Mouse (Mus musculus) forebrain, postnatal 0 days (tissue): ENCODE results near the gene Ick. TPM values are rescaled to one million over a fixed set of nuclear protein-coding genes. Genes with fewer than 3 reads are reported as not detected.
"Not testable (repeated sequence)": the region's sequence is repeated elsewhere in the genome, so short reads cannot be mapped to it uniquely, and the experiment has no call there.

Source experiments
- ATAC-seq: fragments of 200-750 bp; cut with Nextera tagmentation; 2 replicates; pipeline ENCODE4 v1.8.0; 2017; ENCODE audit warnings: mild to moderate bottlenecking, moderate library complexity
- DNase-seq: peaks from one replicate; pipeline ENCODE4 v3.0.0-alpha.2; 2015
- H3K27ac ChIP-seq: fragments of 300-500 bp; sonication (generic); 2 replicates; pipeline ENCODE4 v1.5.1; 2014; ENCODE audit warnings: low read depth, mild to moderate bottlenecking, antibody characterized with exemption, low read length, moderate library complexity, mixed read lengths
- H3K27me3 ChIP-seq: fragments of 300-500 bp; sonication (generic); 2 replicates; pipeline ENCODE4 v1.6.1; 2014; ENCODE audit warnings: mild to moderate bottlenecking, low read length, mixed read lengths; ENCODE audit not compliant: insufficient read depth
- H3K36me3 ChIP-seq: fragments of 300-500 bp; sonication (generic); 2 replicates; pipeline ENCODE4 v1.6.1; 2014; ENCODE audit warnings: mild to moderate bottlenecking, moderate library complexity; ENCODE audit not compliant: insufficient read depth
- H3K4me1 ChIP-seq: fragments of 300-500 bp; sonication (generic); 2 replicates; pipeline ENCODE4 v1.6.1; 2014; ENCODE audit warnings: antibody characterized with exemption; ENCODE audit not compliant: insufficient read depth
- H3K4me2 ChIP-seq: fragments of 300-500 bp; sonication (generic); 2 replicates; pipeline ENCODE4 v1.6.1; 2014; ENCODE audit warnings: low read depth, mild to moderate bottlenecking, moderate library complexity
- H3K4me3 ChIP-seq: fragments of 300-500 bp; sonication (generic); 2 replicates; pipeline ENCODE4 v1.5.1; 2014; ENCODE audit warnings: low read depth, low read length, mixed read lengths
- H3K9ac ChIP-seq: fragments of 300-500 bp; sonication (generic); 2 replicates; pipeline ENCODE4 v1.6.1; 2014; ENCODE audit warnings: mild to moderate bottlenecking
- H3K9me3 ChIP-seq: fragments of 300-500 bp; sonication (generic); 2 replicates; pipeline ENCODE4 v1.6.1; 2016; ENCODE audit warnings: low read length
- CTCF ChIP-seq: sonication (generic); IDR thresholded peaks from 2 replicates; pipeline ENCODE4 v1.5.1; 2016; ENCODE audit warnings: antibody characterized with exemption, control low read depth, low read depth
- WGBS: fragments of 180-500 bp; shearing (Covaris S2); extraction: QIAGEN DNeasy Blood & Tissue Kit; methylation state at CpG from one replicate; pipeline ENCODE4 v1.1.7; 2014; 5-methylcytosine and 5-hydroxymethylcytosine counted together
- polyA plus RNA-seq: library from polyadenylated mRNA; unstranded; fragments of >200 nt; fragmentation: Nextera tagmentation; extraction: Ambion mirVana; gene quantifications from 2 replicates; pipeline ENCODE4 v1.2.1, GENCODE M21; 2015
- total RNA-seq: library from RNA; depleted of rRNA; stranded (reverse); fragments of >200 nt; gene quantifications from 2 replicates; pipeline ENCODE4 v1.2.3, GENCODE M21; 2014; rRNA removed

Ick gene
- total RNA-seq = 39.2 and 39.7 TPM in 2 replicates
- 33.9 and 36.3 TPM in 2 replicates for polyA plus RNA-seq

GRCm38 (mm10) chr9:78108796-78109239 is at the start of gene Ick, which contains the start of gene Fbxo9:
Gene Ick, plus strand, starts transcription at chr9:78109192.
Gene Fbxo9, minus strand, starts transcription at chr9:78109065.
- WGBS = under 1% methylated on average over 20 of the region's 20 CpGs
- TF ChIP-seq CTCF = no peak
- no peaks in the 10 kb centered on the region for H3K36me3 ChIP-seq
- DNase-seq = peak; percentile 95
- no peaks in the 10 kb centered on the region for H3K27me3 ChIP-seq
- peak within 1 kb of the TSS; percentile 82 for H3K9ac ChIP-seq
- peak within 1 kb of the TSS; percentile 82 for H3K4me3 ChIP-seq
- peak within 1 kb of the TSS; percentile 90 for H3K4me2 ChIP-seq
- peaks cover 7% of the 10 kb centered on the region; the same call in 1 of the 2 replicates for H3K4me1 ChIP-seq
- H3K9me3 ChIP-seq = no peaks in the 10 kb centered on the region
- peak within 1 kb of the TSS; percentile 94 for H3K27ac ChIP-seq
- peak; percentile 95 for ATAC-seq

- H3K27me3 ChIP-seq = no peaks in the 10 kb centered on the region
- no peak overlapping the region for H3K4me3 ChIP-seq
- H3K36me3 ChIP-seq = no peaks in the 10 kb centered on the region
- H3K9ac ChIP-seq = no peak overlapping the region
- no peaks in the 10 kb centered on the region for H3K4me1 ChIP-seq
- H3K9me3 ChIP-seq = no peaks in the 10 kb centered on the region
- H3K27ac ChIP-seq = no peak overlapping the region
- 87% methylated on average over 16 of the region's 16 CpGs for WGBS
- no peak for DNase-seq
- ATAC-seq = no peak
- no peak overlapping the region for H3K4me2 ChIP-seq
- no peak for TF ChIP-seq CTCF
Measured at GRCm38 (mm10) chr9:78059525-78060120, 49.4 kb upstream of the Ick start.

- no peak overlapping the region for H3K27ac ChIP-seq
- H3K27me3 ChIP-seq = no peaks in the 10 kb centered on the region
- H3K4me1 ChIP-seq = no peaks in the 10 kb centered on the region
- ATAC-seq = no peak
- no peak for DNase-seq
- H3K4me2 ChIP-seq = no peak overlapping the region
- no peak overlapping the region for H3K4me3 ChIP-seq
- WGBS = 81% methylated on average over 9 of the region's 9 CpGs
- H3K9ac ChIP-seq = no peak overlapping the region
- no peaks in the 10 kb centered on the region for H3K9me3 ChIP-seq
- no peaks in the 10 kb centered on the region for H3K36me3 ChIP-seq
- TF ChIP-seq CTCF = no peak
Measured at GRCm38 (mm10) chr9:78062392-78062791, 46.6 kb upstream of the Ick start.

DNA sequence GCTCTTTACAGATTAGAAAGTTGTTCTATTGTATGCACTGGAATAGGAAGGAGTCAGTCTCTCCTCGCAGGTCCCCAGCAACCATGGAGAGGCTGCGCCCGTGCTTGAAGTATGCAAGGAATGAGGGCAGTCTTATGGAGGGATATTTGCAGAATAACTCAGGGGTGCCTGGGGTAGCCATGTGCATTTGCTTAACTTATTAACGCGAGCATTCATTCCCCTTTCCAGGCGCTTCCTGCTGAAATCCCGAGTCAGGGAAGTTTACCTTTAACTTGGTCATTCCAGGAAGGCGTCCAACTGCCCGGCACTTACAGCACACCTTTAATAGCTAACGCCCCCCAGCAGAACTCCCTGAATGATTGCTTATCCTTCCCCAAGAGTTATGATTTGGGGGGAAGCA is 44.9 kb upstream of the Ick start:
- Histone ChIP-seq H3K4me2 (no peak overlapping the region), H3K36me3 (no peaks in the 10 kb centered on the region), H3K4me1 (no peaks in the 10 kb centered on the region), H3K4me3 (no peak overlapping the region), H3K27ac (no peak overlapping the region), H3K27me3 (no peaks in the 10 kb centered on the region), H3K9ac (no peak overlapping the region), H3K9me3 (no peaks in the 10 kb centered on the region)
- no peak for TF ChIP-seq CTCF
- DNase-seq (no peak), ATAC-seq (no peak)
- 77% methylated on average over 10 of the region's 10 CpGs for WGBS

DNA sequence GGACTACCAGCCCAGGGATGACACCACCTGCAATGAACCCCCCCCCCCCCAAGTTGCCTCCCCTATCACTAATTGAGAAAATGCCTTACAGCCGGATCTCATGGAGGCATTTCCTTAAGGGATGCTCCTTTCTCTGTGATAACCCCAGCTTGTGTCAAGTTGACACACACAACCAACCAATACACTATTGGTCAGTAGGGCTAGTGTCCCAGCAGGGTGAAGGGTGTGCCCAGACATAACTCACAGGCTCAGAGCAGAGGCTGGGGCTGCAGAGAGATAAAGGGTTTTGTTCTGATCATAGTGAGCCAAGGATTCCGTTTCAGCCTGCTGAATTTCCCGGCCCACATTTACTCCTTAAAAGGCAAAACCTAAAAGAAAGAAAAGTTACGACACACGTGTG is 38.5 kb upstream of the Ick start:
- H3K36me3 ChIP-seq = no peaks in the 10 kb centered on the region
- H3K4me2 ChIP-seq = no peak overlapping the region
- H3K27ac ChIP-seq = no peak overlapping the region
- H3K9ac ChIP-seq = no peak overlapping the region
- H3K9me3 ChIP-seq = no peaks in the 10 kb centered on the region
- ATAC-seq (no peak), DNase-seq (no peak)
- no peaks in the 10 kb centered on the region for H3K27me3 ChIP-seq
- no peaks in the 10 kb centered on the region for H3K4me1 ChIP-seq
- 77% methylated on average over 5 of the region's 5 CpGs for WGBS
- H3K4me3 ChIP-seq = no peak overlapping the region
- TF ChIP-seq CTCF = no peak

GRCm38 (mm10) chr9:78071626-78072025 is 37.4 kb upstream of the Ick start:
- Histone ChIP-seq H3K9ac (no peak overlapping the region), H3K4me1 (no peaks in the 10 kb centered on the region), H3K9me3 (no peaks in the 10 kb centered on the region), H3K27me3 (no peaks in the 10 kb centered on the region), H3K27ac (no peak overlapping the region), H3K4me2 (no peak overlapping the region), H3K36me3 (no peaks in the 10 kb centered on the region), H3K4me3 (no peak overlapping the region)
- WGBS = 91% methylated on average over 4 of the region's 4 CpGs
- DNase-seq = no peak
- no peak for TF ChIP-seq CTCF
- ATAC-seq = no peak

- H3K4me2 ChIP-seq, H3K4me3 ChIP-seq, H3K9me3 ChIP-seq, H3K36me3 ChIP-seq, H3K27ac ChIP-seq, H3K27me3 ChIP-seq, H3K9ac ChIP-seq, ATAC-seq, H3K4me1 ChIP-seq, DNase-seq: not testable (repeated sequence)
- 91% methylated on average over 3 of the region's 3 CpGs for WGBS
Measured at GRCm38 (mm10) chr9:78073291-78073690, 35.7 kb upstream of the Ick start.
